8 mouse cellular contexts compared by ENCODE assay signal in genomic region chr1:189080797-189081196, GRCm38 (mm10).
DNase-seq lines count a peak whose midpoint lies in the region; ATAC-seq and TF ChIP-seq lines count a peak whose summit lies in the region.

No protein-coding gene starts in this region.

- H3K9me3 ChIP-seq in intestine, embryonic 16.5 days (ENCODE audit: control insufficient read depth, low read length): no peaks in the 10 kb centered on the region
- peaks cover 11% of the 10 kb centered on the region; the same call in 1 of the 2 replicates for H3K9me3 ChIP-seq in limb, embryonic 12.5 days
- no peaks in the 10 kb centered on the region; the same call in 1 of the 2 replicates for H3K9me3 ChIP-seq in midbrain, embryonic 15.5 days

- TF ChIP-seq POLR2A in cortical plate, adult 2 months (IDR thresholded peaks at IDR 0.05; ENCODE audit: extremely low read depth, insufficient read depth, low read length): no peak

- WGBS in intestine, embryonic 16.5 days: 19% methylated on average over 9 of the region's 9 CpGs
- WGBS in limb, embryonic 12.5 days: 22% methylated on average over 9 of the region's 9 CpGs
- 23% methylated on average over 9 of the region's 9 CpGs for WGBS in midbrain, embryonic 15.5 days

- H3K36me3 ChIP-seq in intestine, embryonic 16.5 days (ENCODE audit: control insufficient read depth, insufficient read depth, low read length): no peaks in the 10 kb centered on the region
- H3K36me3 ChIP-seq in limb, embryonic 12.5 days: no peaks in the 10 kb centered on the region
- no peaks in the 10 kb centered on the region for H3K36me3 ChIP-seq in midbrain, embryonic 15.5 days (replicated peaks)

- no peak overlapping the region for H3K4me3 ChIP-seq in cortical plate, adult 2 months (ENCODE audit: insufficient read depth, low read length)
- no peak overlapping the region for H3K4me3 ChIP-seq in intestine, embryonic 16.5 days (ENCODE audit: low read length)
- H3K4me3 ChIP-seq in limb, embryonic 12.5 days (replicated peaks): no peak overlapping the region
- H3K4me3 ChIP-seq in midbrain, embryonic 15.5 days: no peak overlapping the region

- H3K4me2 ChIP-seq in intestine, embryonic 16.5 days (ENCODE audit: low read depth, low read length): no peak overlapping the region
- peak overlapping the region; percentile 37 for H3K4me2 ChIP-seq in limb, embryonic 12.5 days
- H3K4me2 ChIP-seq in midbrain, embryonic 15.5 days: peak overlapping the region; percentile 14; the same call in 1 of the 2 replicates

- peak; percentile 50; the same call in 1 of the 2 replicates for ATAC-seq in intestine, embryonic 16.5 days
- peak; percentile 75 for ATAC-seq in limb, embryonic 12.5 days (ENCODE audit: insufficient number of reproducible peaks, insufficient read depth, low FRiP score, low TSS enrichment, low read depth)
- ATAC-seq in midbrain, embryonic 15.5 days (replicated peaks): peak; percentile 42; the same call in 1 of the 2 replicates

- no peaks in the 10 kb centered on the region for H3K27me3 ChIP-seq in intestine, embryonic 16.5 days (replicated peaks; ENCODE audit: control insufficient read depth, insufficient read depth, low read length)
- H3K27me3 ChIP-seq in limb, embryonic 12.5 days: no peaks in the 10 kb centered on the region
- no peaks in the 10 kb centered on the region for H3K27me3 ChIP-seq in midbrain, embryonic 15.5 days (replicated peaks)

- peak; percentile 22 to 72 for DNase-seq in spleen, postnatal 4 days (ENCODE audit: low spot score in 2 of 2)
- no peak for DNase-seq in spleen, postnatal 14 days (ENCODE audit: low spot score in 2 of 2)
- peak; percentile 29 to 66 for DNase-seq in gastrocnemius, postnatal 4 days (ENCODE audit: low spot score in 2 of 2)
- peak; percentile 39 for DNase-seq in thymus, postnatal 0 days (ENCODE audit: low spot score)

- H3K9ac ChIP-seq in intestine, embryonic 16.5 days (ENCODE audit: low read depth, low read length): no peak overlapping the region
- H3K9ac ChIP-seq in limb, embryonic 12.5 days (replicated peaks): no peak overlapping the region
- no peak overlapping the region for H3K9ac ChIP-seq in midbrain, embryonic 15.5 days

- H3K4me1 ChIP-seq in cortical plate, adult 2 months (ENCODE audit: control insufficient read depth, insufficient read depth, low read length): no peaks in the 10 kb centered on the region
- no peaks in the 10 kb centered on the region for H3K4me1 ChIP-seq in intestine, embryonic 16.5 days (ENCODE audit: control insufficient read depth, insufficient read depth, low read length)
- peaks cover 4% of the 10 kb centered on the region; the same call in 1 of the 2 replicates for H3K4me1 ChIP-seq in limb, embryonic 12.5 days (replicated peaks)
- peaks cover 4% of the 10 kb centered on the region for H3K4me1 ChIP-seq in midbrain, embryonic 15.5 days

- H3K27ac ChIP-seq in cortical plate, adult 2 months (ENCODE audit: insufficient read depth, low read length): no peak overlapping the region
- H3K27ac ChIP-seq in intestine, embryonic 16.5 days (ENCODE audit: low read length): no peak overlapping the region
- no peak overlapping the region for H3K27ac ChIP-seq in limb, embryonic 12.5 days
- no peak overlapping the region for H3K27ac ChIP-seq in midbrain, embryonic 15.5 days

- TF ChIP-seq CTCF in cortical plate, adult 2 months (IDR thresholded peaks at IDR 0.05; ENCODE audit: extremely low read depth, insufficient read depth, low read length): peak; percentile 63

Comparison
In these comparisons a context has a peak if more than half of its experiments do, and no peak if none do; other contexts are left out.
1. DNase-seq: peak in spleen, postnatal 4 days (2 of 2), gastrocnemius, postnatal 4 days (2 of 2) and thymus, postnatal 0 days (single experiment); none in spleen, postnatal 14 days (0 of 2).
2. Peak in every context shown above with its lines, with median percentiles within 50 percentile points of each other: ATAC-seq.